Mouse (Mus musculus): ENCODE data around the gene Tnp2.

Gene Tnp2

GRCm38 (mm10) chr16:10787548-10788058 lies 857 bp downstream of the Tnp2 start:
- DNase-seq = no peak

DNA sequence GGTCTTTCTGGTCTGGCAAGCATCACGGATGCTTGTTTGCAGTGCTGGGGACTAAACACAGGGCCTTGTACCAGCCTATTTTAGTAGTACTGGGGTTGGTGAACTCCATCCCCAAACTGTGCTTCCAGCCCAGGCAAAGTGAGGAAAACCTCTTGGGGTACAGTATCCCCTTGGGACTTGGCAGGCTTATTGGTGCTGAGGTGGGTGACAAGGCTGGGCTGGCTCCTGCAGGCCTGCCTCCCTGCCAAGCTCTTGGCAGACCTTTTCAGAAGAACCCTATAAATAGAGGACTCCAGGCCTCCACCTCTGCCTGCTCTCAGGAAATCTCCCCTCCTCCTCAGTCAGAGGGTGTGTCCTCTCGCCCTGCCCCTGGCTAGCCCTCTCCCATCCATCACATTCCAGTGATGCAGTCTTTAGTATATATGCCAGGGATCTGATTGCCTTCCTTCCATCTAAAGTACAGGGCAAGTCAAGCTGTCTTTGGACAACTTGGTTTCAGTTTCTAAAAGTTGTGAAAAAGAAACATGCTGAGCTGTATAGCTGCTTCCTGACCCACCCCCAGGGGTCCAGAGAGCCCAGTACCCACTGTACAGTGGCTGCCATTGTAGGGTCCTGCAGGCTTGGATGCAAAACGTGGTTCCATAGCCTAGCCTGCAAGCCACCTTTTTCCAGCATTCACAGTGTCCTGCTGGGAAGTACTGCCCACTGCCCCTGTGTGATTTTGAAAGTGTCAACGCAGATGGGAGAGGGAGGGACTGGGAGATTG lies 1.5 kb downstream of the Tnp2 start:
- DNase-seq = no peak

DNA sequence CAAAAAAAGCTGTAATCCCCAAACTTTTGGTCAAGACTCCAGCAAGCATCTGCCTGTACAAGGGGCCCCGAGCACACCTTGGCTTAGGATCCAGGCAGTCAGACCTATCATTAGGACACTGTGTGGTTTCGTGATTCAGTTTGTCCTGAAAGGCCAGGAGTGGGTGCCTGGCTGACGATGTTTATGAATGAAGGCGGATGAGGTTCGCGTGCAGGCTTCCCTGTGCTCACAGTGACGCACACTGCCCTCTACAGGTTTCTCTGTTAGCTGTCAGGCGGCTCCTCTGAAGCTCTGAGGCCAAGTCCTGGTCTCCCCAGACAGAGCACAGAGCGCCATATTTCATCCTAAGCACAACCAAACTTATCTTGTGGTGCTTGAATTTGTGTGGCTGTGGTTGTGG lies 2.2 kb downstream of the Tnp2 start:
- peak; percentile 95 for DNase-seq

DNA sequence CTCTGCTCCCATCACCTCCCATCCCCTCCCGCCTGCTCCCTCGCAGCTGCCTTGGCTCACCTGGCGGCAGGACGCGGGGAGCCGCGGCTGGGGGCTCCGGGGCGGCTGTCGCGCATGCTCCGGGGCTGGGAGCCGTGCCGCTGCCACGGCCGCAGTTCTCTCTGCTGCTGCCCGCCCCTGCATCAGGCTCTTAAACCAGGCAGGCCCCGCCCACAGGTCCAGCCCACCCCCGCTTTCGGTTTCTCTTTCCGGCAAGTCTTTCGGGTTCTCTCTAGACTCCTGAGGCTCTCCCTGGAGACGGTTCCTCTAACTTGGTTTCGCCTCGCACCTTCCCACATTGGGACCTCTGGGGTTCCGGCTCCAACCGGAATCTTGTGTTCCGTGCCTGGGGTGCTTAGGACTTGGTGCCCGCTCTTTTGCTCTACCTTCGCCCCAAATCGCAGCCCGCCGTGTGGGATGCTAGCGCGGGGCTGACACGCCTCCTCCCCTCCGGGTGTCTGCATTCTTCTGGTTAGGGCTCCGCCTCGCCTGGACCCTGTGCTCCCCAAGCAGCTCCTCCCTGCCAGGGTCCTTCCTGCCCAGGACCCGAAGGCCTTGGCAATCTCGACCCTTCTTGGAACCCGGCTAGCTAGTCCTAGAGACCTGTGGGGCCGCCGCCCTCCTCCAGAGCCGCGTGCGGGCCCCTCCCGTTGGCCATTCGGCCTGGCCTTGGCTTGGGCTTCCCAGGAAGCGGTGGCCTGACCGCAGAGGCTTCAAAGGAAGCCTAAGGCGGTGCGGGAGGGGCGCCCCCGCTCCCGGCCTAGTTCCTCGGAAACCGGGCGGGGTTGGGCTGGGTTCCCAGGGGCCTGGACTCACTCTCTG lies 2.9 kb downstream of the Tnp2 start, which contains the start of gene Socs1:
Socs1 (minus strand) TSS at position 166 of the 861 bp plus-strand sequence.
- DNase-seq = peak; percentile 93

- DNase-seq = peak; percentile 93
These were observed 3.6 kb downstream of the Tnp2 start for GRCm38 (mm10) chr16:10784793-10785370.

DNA sequence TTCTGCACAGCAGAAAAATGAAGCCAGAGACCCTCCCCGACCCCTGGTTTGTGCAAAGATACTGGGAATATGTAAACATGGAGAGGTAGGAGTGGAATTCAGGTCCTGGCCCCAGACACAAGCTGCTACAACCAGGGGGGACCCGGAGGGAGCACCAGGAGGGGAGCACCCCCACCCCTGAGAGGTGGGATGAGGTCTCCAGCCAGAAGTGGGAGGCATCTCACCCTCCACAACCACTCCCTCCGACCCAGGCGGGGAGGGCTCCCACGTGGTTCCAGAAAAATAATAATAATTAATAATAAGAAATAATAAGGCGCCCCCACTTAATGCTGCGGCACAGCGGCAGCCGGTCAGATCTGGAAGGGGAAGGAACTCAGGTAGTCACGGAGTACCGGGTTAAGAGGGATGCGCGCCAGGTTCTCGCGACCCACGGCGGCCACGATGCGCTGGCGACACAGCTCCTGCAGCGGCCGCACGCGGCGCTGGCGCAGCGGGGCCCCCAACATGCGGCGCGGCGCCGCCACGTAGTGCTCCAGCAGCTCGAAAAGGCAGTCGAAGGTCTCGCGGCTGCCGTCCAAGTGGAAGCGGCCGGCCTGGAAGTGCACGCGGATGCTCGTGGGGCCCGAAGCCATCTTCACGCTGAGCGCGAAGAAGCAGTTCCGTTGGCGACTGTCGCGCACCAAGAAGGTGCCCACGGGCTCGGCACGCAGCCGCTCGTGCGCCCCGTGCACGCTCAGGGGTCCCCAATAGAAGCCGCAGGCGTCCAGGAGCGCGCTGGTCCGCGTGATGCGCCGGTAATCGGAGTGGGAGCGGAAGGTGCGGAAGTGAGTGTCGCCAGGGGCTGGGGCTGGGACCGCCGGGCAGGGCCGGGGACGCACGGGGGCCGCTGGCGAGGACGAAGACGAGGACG lies 4.3 kb downstream of the Tnp2 start:
- DNase-seq = peak; percentile 73

DNA sequence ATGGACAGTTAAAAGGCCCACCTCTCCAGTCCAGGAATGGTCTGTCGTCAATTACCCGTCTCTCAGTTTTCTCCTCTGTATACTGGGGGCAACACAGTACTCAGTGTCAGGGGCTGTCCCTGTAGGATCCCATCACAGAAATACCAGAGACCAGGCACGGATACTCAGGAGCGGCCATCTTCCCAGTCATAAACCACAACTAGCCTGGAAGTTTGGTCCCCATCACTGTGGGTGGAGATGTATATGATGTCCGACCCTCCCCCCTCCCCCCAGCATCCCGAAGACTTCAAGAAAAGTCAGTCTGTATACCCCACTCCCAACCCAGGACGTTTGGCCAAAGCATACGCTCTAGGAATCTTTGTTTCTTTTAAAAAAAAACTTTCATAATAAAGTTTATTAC lies 5.0 kb downstream of the Tnp2 start:
- no peak for DNase-seq

DNA sequence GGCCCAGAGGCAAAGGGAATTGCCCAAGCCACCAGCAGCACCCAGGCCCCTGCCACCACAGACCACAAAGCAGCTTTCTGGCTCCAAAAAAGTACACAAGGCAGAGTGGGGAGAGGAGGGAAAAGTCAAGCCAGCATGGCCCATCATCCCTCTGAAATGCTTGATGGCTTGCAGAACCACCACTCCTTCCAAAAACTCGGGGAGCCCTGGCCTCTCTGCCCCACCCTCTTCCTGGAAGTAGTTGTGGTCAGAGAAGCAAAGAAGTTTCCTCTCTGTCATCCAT lies 5.4 kb downstream of the Tnp2 start:
- no peak for DNase-seq

DNA sequence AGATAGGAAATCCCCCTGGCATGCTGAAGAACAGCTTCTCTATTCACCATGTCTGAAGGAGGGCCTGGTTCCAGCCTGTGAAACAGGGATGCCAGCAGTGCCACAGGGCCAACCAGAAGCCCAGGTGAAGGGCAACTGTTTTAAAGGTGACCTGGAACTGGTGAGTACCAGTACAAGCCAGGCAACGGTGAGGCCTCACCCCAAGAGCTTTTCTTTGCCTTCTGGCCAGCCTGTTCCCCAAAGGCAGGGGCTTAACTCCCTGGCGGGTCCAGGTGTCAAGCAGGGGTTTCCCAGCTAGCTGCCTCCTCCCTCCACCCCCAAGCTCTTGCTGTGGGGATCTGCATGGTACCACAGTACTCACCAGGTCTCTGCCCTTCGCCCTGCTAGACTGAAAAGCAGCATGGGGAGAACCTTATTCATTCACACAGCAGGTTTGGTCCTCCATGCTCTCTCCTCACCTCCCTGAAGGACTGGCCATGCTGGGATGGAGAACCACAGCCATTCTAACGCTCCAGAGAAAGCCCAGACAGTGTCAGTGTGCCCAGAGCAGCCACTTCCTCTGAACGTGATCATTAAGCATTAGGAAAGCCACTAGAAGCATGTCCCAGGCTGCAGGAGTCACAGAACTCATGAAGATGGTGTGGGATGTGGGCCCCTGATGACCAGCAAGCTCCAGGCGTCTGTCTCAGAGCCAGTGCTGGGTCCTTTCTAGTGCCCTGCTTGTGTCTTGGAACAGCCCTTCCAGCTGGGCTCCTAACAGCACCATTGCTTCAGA lies 5.9 kb downstream of the Tnp2 start:
- no peak for DNase-seq

DNA sequence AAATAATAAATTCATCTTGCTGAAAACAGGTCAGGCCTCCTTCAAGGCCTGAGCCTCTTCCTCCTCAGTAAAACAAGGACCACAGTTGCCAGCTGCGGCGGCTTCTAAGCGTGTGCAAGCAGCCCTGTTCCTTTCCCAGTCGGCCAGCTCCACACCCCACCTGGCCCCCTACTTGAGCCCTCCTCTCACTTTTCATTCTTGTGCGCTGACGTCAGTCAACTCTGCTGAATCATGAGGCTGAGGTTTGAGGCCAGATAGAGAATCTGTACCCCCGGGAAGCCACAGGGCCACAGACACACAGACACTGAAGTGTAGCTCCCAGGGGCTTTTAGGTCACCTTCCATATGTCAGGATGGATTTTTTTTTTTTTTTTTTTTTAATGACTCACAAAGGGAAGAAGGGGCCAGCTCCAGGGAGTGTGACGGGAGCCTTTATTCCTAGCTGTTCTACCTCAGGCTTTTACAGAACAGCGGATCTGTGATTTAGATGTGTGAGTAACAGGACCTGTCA lies 6.5 kb downstream of the Tnp2 start:
- peak; percentile 44 for DNase-seq

DNA sequence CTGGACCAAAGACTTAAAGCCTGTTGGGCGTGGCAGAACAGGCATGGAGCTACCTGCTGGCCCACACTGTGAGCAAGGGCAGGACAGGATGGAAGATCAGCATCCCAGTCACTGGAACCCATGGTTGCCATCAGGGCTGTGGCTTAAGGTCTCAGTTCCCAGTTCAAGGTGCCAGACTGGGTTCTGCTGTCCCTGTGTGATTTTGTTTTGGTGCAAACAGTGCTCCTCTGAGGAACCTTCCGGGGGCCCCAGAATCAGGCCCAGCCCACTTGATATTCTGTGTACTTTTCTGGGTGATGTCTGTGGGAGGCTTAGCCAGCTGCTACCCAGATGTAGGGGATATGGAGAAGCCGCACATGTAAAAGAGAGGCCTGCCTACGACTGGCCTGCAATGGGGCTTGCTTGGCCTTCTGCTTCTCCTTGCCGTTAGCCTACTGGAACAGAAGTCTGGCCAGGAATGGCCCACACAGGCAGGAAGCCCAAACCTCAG lies 7.8 kb downstream of the Tnp2 start:
- no peak for DNase-seq

DNA sequence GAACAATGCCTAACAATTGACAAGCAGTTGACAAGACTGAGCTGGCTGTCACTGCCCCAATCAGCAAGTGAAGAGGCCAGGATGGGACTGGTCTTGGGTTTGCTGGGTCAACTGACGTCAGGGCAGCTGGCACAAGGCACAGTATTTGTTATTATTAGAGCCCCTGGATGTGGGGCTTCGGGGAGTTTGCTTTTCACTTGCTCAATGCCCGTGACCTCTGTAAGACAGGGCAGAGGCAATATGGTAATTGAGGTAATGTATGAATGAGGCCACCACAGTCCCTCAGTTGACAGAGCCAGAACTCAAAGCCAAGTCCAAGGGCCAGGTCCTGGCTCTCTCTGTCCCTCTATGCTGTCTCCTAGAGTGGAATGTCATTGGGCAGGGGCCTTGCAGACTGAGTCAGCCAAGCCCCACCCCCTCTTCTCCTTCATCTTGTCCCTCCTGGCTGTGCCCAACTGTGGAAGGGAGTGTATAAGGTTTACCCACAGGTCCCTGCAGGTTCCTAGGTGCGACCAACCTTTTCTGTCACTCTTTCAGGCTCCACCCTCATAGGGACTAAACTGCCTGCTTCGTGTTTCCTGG lies 10.8 kb downstream of the Tnp2 start:
- DNase-seq = no peak

- no peak for DNase-seq
These were observed 12.1 kb downstream of the Tnp2 start for GRCm38 (mm10) chr16:10776322-10776721.

DNA sequence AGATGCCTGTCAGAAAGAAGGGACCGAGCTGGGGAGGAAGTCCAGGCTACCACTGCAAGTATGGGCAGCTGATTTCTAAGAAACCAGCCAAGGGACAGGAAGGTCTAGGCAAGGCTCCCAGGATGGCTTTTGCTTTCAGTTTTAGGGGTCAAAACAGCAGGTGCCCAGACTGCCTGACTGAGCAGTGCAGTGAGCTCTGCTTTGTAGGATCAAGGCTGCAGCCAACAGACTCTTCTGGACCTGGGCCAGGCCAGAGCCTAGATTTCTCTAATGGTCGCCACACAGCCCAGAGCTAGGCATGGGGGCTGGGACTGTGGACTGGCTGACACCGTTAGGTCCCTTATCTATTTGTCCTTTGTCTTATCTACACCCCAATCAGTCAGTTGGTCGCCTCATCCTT lies 13.7 kb downstream of the Tnp2 start:
- no peak for DNase-seq

DNA sequence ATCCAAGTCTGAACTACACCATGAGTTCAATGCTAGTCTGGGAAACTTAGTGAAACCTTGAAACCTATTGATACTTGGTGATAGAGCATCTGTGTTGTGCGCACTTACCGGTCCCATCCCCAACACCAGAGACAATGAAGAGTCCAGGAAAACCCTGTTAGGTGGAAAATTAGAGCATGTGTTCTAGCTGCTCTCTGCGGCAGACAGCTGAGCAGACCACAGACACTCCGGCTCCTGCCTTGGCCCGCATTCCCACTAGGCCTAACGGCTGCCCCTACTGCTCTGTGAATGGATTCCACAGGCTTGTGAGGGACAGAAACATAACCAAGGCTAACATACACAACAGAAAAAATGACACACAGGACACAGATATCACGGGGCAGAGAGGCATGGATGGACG lies 14.9 kb downstream of the Tnp2 start:
- no peak for DNase-seq

DNA sequence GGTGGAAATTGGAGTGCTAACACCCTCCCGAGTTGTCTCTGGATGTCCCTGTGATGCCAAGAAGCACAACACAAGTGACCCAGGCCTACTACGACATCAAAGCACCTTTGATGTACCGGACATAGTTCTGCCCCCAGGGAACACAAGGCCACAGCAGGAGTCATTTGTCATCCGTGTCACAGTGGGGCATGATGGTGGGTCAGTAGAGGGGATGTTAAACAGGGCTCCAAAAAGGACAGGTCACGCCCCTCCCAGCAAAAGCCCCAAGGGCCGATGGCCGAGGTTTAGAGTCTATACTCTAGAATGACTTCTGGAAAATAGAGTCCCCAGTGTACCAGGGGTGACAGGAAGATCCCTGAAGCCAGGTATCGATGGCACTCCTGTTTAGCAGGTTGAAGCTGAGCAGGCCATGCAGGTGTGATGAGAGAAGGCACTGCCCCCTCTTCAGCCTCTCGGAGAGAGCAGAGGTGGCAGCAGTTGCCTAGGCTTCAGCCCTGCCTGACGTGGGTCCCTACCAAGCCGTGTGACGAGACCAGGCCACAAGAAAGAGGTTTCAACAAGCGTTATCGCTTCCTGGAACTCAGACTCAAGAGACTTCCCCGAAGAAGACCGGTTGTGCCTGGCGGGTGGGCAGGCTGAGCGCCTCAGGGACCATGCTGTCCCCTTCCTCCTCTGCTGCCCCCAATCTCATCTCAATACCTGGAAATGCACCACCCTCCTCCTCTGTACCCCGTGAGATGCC lies 16.5 kb downstream of the Tnp2 start:
- DNase-seq = no peak

GRCm38 (mm10) chr16:10770531-10771325 lies 17.7 kb downstream of the Tnp2 start:
- DNase-seq = no peak

- DNase-seq = no peak
These were observed 18.8 kb downstream of the Tnp2 start for GRCm38 (mm10) chr16:10769661-10770060.

GRCm38 (mm10) chr16:10768821-10769220 lies 19.6 kb downstream of the Tnp2 start:
- DNase-seq = no peak
